Mouse (Mus musculus) liver, adult 2 months (tissue): ENCODE results near the gene Exoc3l4. TPM values are rescaled to one million over a fixed set of nuclear protein-coding genes. Genes with fewer than 3 reads are reported as not detected.

Source experiments
- DNase-seq: peaks from one replicate; pipeline ENCODE4 v3.0.0-alpha.2; 2011; ENCODE audit warnings: low read depth, low spot score; ENCODE audit errors: extremely low read depth
- H3K27ac ChIP-seq: fragments of 200-500 bp; replicated peaks from 2 replicates; pipeline ENCODE4 v1.5.1; 2012; ENCODE audit warnings: low read depth, mild to moderate bottlenecking, control low read depth, inconsistent platforms, low read length; ENCODE audit not compliant: insufficient read depth
- H3K27me3 ChIP-seq: fragments of 200-500 bp; 2 replicates; pipeline ENCODE4 v1.6.1; 2012; ENCODE audit warnings: mild to moderate bottlenecking, moderate library complexity, low read length, inconsistent platforms; ENCODE audit not compliant: control insufficient read depth, insufficient read depth
- H3K36me3 ChIP-seq: fragments of 200-500 bp; 2 replicates; pipeline ENCODE4 v1.6.1; 2012; ENCODE audit warnings: low read length, inconsistent platforms; ENCODE audit not compliant: control insufficient read depth, insufficient read depth
- H3K4me1 ChIP-seq: fragments of 200-500 bp; 2 replicates; pipeline ENCODE4 v1.6.1; 2011; ENCODE audit warnings: low read length; ENCODE audit not compliant: control insufficient read depth, insufficient read depth
- H3K4me3 ChIP-seq: fragments of 200-500 bp; 2 replicates; pipeline ENCODE4 v1.5.1; 2011; ENCODE audit warnings: low read depth, mild to moderate bottlenecking, control low read depth, low read length, moderate library complexity; ENCODE audit not compliant: insufficient read depth
- H3K79me2 ChIP-seq: fragments of 200-500 bp; 2 replicates; pipeline ENCODE4 v1.6.1; 2012; ENCODE audit warnings: inconsistent platforms, mild to moderate bottlenecking, low read length, moderate library complexity; ENCODE audit not compliant: control insufficient read depth, insufficient read depth
- H3K9ac ChIP-seq: fragments of 200-500 bp; 2 replicates; pipeline ENCODE4 v1.6.1; 2012; ENCODE audit warnings: low read depth, mild to moderate bottlenecking, control low read depth, inconsistent platforms, low read length
- CTCF ChIP-seq: fragments of 200-500 bp; IDR thresholded peaks from 2 replicates; pipeline ENCODE4 v1.5.1; 2011; ENCODE audit warnings: low read depth, low read length, control low read depth
- POLR2A ChIP-seq: fragments of 200-500 bp; IDR thresholded peaks from 2 replicates; pipeline ENCODE4 v1.6.1; 2011; ENCODE audit warnings: low read length, control low read depth; ENCODE audit not compliant: insufficient read depth; ENCODE audit errors: extremely low read depth
- WGBS: fragments of 180-500 bp; shearing (Covaris S2); methylation state at CpG from one replicate; pipeline ENCODE4 v1.1.7; 2018; 5-methylcytosine and 5-hydroxymethylcytosine counted together
- polyA plus RNA-seq: library from polyadenylated mRNA; depleted of rRNA; stranded (reverse); fragments of >200 nt; gene quantifications from 2 replicates; pipeline ENCODE4 v1.2.3, GENCODE M21; 2012
- total RNA-seq: library from RNA; depleted of rRNA; stranded (reverse); fragments of >200 nt; gene quantifications from 2 replicates; pipeline ENCODE4 v1.2.3, GENCODE M21; 2014

The Exoc3l4 gene
- total and polyA plus RNA-seq, 2 experiments = 1.0 to 3.4 TPM

GRCm38 (mm10) chr12:111445890-111446613, 29.2 kb downstream of the Exoc3l4 start:
- no peak overlapping the region for H3K27ac ChIP-seq
- WGBS = 83% methylated on average over 27 of the region's 27 CpGs
- no peak overlapping the region for H3K9ac ChIP-seq
- peaks cover 23% of the 10 kb centered on the region for H3K4me1 ChIP-seq
- no peak for DNase-seq
- TF ChIP-seq POLR2A (no peak), CTCF (no peak)
- H3K36me3 ChIP-seq = peaks cover 6% of the 10 kb centered on the region; the same call in 1 of the 2 replicates
- no peaks in the 10 kb centered on the region for H3K79me2 ChIP-seq
- no peaks in the 10 kb centered on the region for H3K27me3 ChIP-seq
- no peak overlapping the region for H3K4me3 ChIP-seq

GRCm38 (mm10) chr12:111446745-111447144, 29.9 kb downstream of the Exoc3l4 start:
- Histone ChIP-seq H3K4me1 (peaks cover 17% of the 10 kb centered on the region), H3K27me3 (no peaks in the 10 kb centered on the region), H3K36me3 (peaks cover 9% of the 10 kb centered on the region; the same call in 1 of the 2 replicates), H3K4me3 (no peak overlapping the region), H3K27ac (no peak overlapping the region), H3K79me2 (no peaks in the 10 kb centered on the region), H3K9ac (no peak overlapping the region)
- DNase-seq = no peak
- 89% methylated on average over 5 of the region's 5 CpGs for WGBS
- TF ChIP-seq POLR2A = no peak
- TF ChIP-seq CTCF = no peak

- peaks cover 9% of the 10 kb centered on the region; the same call in 1 of the 2 replicates for H3K36me3 ChIP-seq
- WGBS = 83% methylated on average over 9 of the region's 9 CpGs
These were observed 30.5 kb downstream of the Exoc3l4 start for GRCm38 (mm10) chr12:111447350-111447749.

GRCm38 (mm10) chr12:111447898-111448760, 31.3 kb downstream of the Exoc3l4 start:
- Histone ChIP-seq H3K4me3 (no peak overlapping the region), H3K4me1 (peaks cover 9% of the 10 kb centered on the region), H3K27ac (no peak overlapping the region), H3K9ac (no peak overlapping the region), H3K36me3 (peaks cover 12% of the 10 kb centered on the region; the same call in 1 of the 2 replicates), H3K27me3 (no peaks in the 10 kb centered on the region), H3K79me2 (no peaks in the 10 kb centered on the region)
- no peak for DNase-seq
- no peak for TF ChIP-seq CTCF
- WGBS = 87% methylated on average over 22 of the region's 22 CpGs

More at GRCm38 (mm10) chr12:111447350-111447749, 30.5 kb downstream of the Exoc3l4 start:
- Histone ChIP-seq H3K79me2 (no peaks in the 10 kb centered on the region), H3K4me1 (peaks cover 11% of the 10 kb centered on the region), H3K9ac (no peak overlapping the region), H3K27me3 (no peaks in the 10 kb centered on the region), H3K4me3 (no peak overlapping the region), H3K27ac (no peak overlapping the region)
- no peak for TF ChIP-seq CTCF
- no peak for DNase-seq

GRCm38 (mm10) chr12:111448931-111449705, 32.3 kb downstream of the Exoc3l4 start:
- no peak for DNase-seq
- H3K9ac ChIP-seq = no peak overlapping the region
- H3K27me3 ChIP-seq = no peaks in the 10 kb centered on the region
- H3K4me1 ChIP-seq = peaks cover 4% of the 10 kb centered on the region
- no peak overlapping the region for H3K27ac ChIP-seq
- no peak overlapping the region for H3K4me3 ChIP-seq
- WGBS = 63% methylated on average over 14 of the region's 14 CpGs
- peaks cover 13% of the 10 kb centered on the region; the same call in 1 of the 2 replicates for H3K36me3 ChIP-seq
- no peaks in the 10 kb centered on the region for H3K79me2 ChIP-seq
- TF ChIP-seq CTCF (no peak), POLR2A (no peak)
